Mouse (Mus musculus): ENCODE data around the gene Xdh.

Gene Xdh

GRCm38 (mm10) chr17:73950062-73950735 lies at the start of gene Xdh:
Gene Xdh, minus strand, starts transcription at chr17:73950196.
- DNase-seq (ENCODE audit: low spot score in 2 of 2): no peak

GRCm38 (mm10) chr17:73995907-73996645 lies 46.1 kb upstream of the Xdh start:
- DNase-seq (ENCODE audit: low spot score in 2 of 2): no peak

- DNase-seq (ENCODE audit: low spot score in 2 of 2): no peak
These were observed 41.3 kb upstream of the Xdh start for GRCm38 (mm10) chr17:73991264-73991663.

GRCm38 (mm10) chr17:73986571-73986970 lies 36.6 kb upstream of the Xdh start:
- DNase-seq (ENCODE audit: low spot score in 2 of 2): no peak

GRCm38 (mm10) chr17:73985936-73986335 lies 35.9 kb upstream of the Xdh start:
- no peak for DNase-seq (ENCODE audit: low spot score in 2 of 2)

- no peak for DNase-seq (ENCODE audit: low spot score in 2 of 2)
These were observed 34.5 kb upstream of the Xdh start for GRCm38 (mm10) chr17:73984508-73984907.

- DNase-seq (ENCODE audit: low spot score in 2 of 2): no peak
These were observed 32.9 kb upstream of the Xdh start for GRCm38 (mm10) chr17:73982871-73983270.

- DNase-seq (ENCODE audit: low spot score in 2 of 2): no peak
These were observed 26.1 kb upstream of the Xdh start for GRCm38 (mm10) chr17:73976066-73976465.

GRCm38 (mm10) chr17:73972648-73973047 lies 22.7 kb upstream of the Xdh start:
- DNase-seq (ENCODE audit: low spot score in 2 of 2): no peak

- DNase-seq (ENCODE audit: low spot score in 2 of 2): no peak
These were observed 21.3 kb upstream of the Xdh start for GRCm38 (mm10) chr17:73971291-73971690.

- peak in 1 of 2 experiments; percentile 9 for DNase-seq (ENCODE audit: low spot score in 2 of 2)
These were observed 20.5 kb upstream of the Xdh start for GRCm38 (mm10) chr17:73970361-73971027.

- no peak for DNase-seq (ENCODE audit: low spot score in 2 of 2)
These were observed 14.9 kb upstream of the Xdh start for GRCm38 (mm10) chr17:73964856-73965255.

GRCm38 (mm10) chr17:73962628-73963043 lies 12.6 kb upstream of the Xdh start:
- no peak for DNase-seq (ENCODE audit: low spot score in 2 of 2)

- DNase-seq (ENCODE audit: low spot score in 2 of 2): no peak
These were observed 11.9 kb upstream of the Xdh start for GRCm38 (mm10) chr17:73961801-73962403.

GRCm38 (mm10) chr17:73960745-73961144 lies 10.7 kb upstream of the Xdh start:
- no peak for DNase-seq (ENCODE audit: low spot score in 2 of 2)

GRCm38 (mm10) chr17:73952103-73952521 lies 2.1 kb upstream of the Xdh start:
- no peak for DNase-seq (ENCODE audit: low spot score in 2 of 2)

GRCm38 (mm10) chr17:73950970-73951369 lies 974 bp upstream of the Xdh start:
- DNase-seq (ENCODE audit: low spot score in 2 of 2): no peak

- no peak for DNase-seq (ENCODE audit: low spot score in 2 of 2)
These were observed 498 bp downstream of the Xdh start for GRCm38 (mm10) chr17:73949498-73949897.

GRCm38 (mm10) chr17:73948801-73949200 lies 1.2 kb downstream of the Xdh start:
- DNase-seq (ENCODE audit: low spot score in 2 of 2): no peak

GRCm38 (mm10) chr17:73948039-73948438 lies 2.0 kb downstream of the Xdh start:
- DNase-seq (ENCODE audit: low spot score in 2 of 2): no peak

GRCm38 (mm10) chr17:73946856-73947255 lies 3.1 kb downstream of the Xdh start:
- DNase-seq (ENCODE audit: low spot score in 2 of 2): no peak

- no peak for DNase-seq (ENCODE audit: low spot score in 2 of 2)
These were observed 5.3 kb downstream of the Xdh start for GRCm38 (mm10) chr17:73944661-73945060.

Data from right cerebral cortex, postnatal 36 days (tissue).